Mouse (Mus musculus) neutrophil, adult 59 days (primary cell): Measurements from ENCODE around the gene Apaf1. TPM values are rescaled to one million over a fixed set of nuclear protein-coding genes. Genes with fewer than 3 reads are reported as not detected.

Source experiments
- total RNA-seq, 2 experiments: library from RNA; stranded (reverse); gene quantifications; 1 replicate in 1 of 2; 2 replicates in 1 of 2; pipeline ENCODE4 v1.2.4; 2023

Gene Apaf1
- total RNA-seq, result 10 to 100 TPM; 79.1 to 89.1 TPM

GRCm38 (mm10) chr10:91082550-91083392 is at the start of gene Apaf1, which contains the start of gene Ikbip:
Apaf1 (minus strand) TSS chr10:91082770.
Ikbip (plus strand) TSS chr10:91082940.

GRCm38 (mm10) chr10:91123828-91124822 is 41.6 kb upstream of the Apaf1 start, which contains the start of gene Slc25a3:
Slc25a3 (minus strand) TSS chr10:91124059.

Other genes starting within 250 kb of the Apaf1 start
- 1 to 10 TPM; 4.0 to 5.8 TPM for gene Ikbip, start 170 bp upstream of the Apaf1 start, total RNA-seq
- gene Slc25a3, start 41.3 kb upstream of the Apaf1 start, total RNA-seq, result 100 to 1,000 TPM; 279 to 319 TPM
- 100 to 1,000 TPM; 259 to 311 TPM for gene Tmpo, start 98.5 kb upstream of the Apaf1 start, total RNA-seq